Mouse (Mus musculus): ENCODE measurements around the gene Gdpd5.
"Not testable (repeated sequence)": the region's sequence is repeated elsewhere in the genome, so short reads cannot be mapped to it uniquely, and the experiment has no call there.

Gdpd5 gene

DNA sequence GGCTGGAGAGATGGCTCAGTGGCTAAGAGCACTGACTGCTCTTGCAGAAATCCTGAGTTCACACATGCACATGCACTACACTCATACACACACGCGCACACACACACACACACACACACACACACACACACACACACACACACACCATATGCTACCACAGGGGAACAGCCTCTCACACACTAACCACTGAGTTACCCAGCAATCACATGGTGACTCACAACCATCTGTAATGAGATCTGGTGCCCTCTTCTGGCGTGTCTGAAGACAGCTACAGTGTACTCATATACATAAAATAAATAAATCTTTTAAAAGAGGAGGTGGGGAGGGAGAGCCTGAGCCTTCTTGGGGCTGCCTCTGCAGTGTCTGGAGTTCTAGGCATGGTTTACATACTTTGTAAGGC is 6.9 kb upstream of the Gdpd5 start:
- not testable (repeated sequence) for DNase-seq

DNA sequence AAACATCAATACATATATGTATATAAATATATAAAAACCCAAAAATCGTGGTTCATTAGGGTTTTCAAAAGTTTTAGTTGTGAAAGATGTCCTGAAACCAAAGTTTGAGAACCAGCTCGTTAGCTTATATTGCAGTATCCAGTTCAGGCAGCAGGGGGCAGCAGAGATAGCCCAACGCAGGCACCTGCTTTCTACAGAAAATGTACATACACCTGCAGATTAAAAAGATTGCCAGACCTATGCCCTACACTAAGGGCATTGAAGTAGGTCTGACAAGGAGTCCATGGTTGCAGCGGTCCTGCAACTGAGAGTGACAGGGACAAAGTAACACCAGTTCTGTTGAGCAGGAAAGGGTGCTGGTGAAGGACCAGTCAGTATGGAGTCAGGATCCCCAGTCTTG is 5.8 kb upstream of the Gdpd5 start:
- DNase-seq, result peak; percentile 86

DNA sequence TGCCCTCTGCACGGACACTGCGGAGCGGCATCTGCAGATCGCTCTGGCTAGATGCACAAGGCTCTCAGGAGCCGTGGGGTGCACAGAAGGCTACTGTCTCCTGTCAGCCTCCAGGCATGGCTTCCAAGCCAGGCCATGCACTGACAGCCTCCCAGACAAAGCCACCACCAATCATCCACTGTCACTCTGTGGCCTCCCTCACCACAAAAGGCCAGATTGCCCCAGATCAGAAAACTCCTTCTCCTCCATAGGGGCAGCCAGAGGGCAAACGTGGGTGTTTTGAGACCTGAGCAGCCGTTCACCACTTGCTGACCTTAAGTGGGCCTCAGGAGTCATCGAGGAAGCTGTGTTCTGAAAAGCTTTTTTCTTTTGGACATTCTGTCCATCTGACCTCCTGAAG is 2.3 kb upstream of the Gdpd5 start:
- DNase-seq, result no peak

DNA sequence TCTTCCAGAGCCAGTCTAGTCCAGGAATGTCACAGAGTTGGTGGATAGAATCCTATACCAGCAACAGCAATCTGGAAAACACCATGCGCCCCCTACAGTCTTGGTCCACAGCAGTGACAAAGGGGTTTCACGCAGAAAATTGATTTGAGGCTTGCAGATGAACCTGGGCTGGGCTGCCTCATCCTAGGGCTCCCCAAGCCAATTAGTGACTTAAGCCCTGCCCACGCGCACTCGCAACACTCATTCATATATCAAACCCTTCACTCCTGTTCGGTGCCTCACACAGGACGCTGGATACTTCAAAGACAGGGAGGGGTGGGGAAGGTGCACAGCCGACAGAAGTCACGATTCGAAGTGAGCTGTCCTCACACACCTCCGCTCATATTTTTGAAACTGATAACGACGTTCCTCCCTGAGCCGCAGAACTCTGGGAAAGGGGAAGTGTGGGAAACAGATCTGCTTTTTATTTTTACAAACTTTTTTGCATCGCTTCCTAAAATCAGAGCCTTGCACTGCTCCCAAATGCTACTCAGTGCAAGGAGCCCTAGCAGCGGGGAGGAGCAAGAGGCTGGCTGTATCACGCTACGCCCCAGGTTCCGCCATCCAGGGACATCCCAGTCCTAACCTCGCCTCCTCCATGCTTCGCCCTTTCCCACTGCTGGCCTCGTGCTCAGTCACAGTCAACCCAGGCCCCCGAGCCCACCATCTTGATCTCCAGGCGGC is 562 bp upstream of the Gdpd5 start:
- no peak for DNase-seq

DNA sequence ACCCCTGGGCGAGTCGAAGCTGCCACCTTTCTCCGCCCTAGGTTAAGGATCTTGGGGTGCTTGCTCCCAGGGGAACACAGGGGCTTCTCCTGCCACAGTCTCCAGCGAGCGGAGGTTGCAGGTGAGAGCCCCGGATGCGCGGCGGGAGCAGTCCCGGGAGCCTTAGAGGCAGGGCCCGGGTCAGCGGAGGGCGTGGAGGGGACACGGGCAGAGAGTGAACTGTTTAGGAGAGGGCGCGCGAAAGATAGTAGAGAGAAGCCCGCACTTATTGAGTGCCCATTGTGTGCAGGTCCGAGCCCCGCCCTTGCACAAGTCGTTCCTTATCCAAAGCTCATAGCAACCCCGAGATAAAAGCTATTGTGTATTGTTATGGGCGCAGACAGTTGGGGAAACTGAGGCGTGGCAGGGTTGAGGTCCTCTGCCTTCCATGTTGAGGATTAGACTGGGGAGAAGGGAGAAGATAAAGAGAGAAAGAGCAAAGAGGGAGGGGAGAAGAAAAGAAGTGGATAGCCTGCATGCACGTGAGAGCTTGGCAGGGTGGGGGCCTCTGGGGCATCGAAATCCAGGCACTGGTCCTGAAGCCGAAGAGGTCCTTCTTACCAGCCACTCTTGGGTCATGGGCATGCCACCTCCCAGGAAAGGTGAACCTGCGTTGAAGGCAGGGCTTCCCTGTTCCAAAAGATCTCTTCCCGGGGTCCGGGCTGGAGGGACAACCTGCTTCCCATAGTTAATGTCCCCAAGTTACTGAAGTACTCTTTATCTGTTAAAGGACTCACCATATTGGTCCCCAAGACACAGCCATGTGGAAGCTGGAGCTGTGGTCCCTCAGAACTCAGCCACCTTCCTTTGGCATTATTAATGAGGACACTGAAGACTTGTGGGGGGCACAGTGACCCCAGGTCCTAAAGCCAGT is 1.1 kb downstream of the Gdpd5 start:
- no peak for DNase-seq

DNA sequence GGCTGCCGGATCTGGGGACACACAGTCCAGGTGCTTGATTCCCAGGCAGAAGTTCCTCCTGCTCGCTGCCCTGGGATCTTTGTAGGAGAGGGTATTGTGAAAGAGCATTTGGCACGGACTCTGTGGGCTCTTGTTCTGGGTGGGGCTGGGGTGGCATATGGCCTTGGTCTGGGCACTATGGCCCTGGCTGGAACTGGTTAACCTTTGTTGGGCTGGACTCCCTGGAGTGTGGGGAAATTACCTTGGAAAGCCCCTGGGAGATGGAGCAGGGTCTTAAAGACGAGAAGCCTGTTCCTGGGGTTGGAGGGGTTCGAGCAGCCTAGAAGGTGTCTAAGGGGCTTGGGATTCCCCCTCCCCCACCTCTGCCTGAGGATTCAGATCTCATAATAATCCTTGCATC is 2.0 kb downstream of the Gdpd5 start:
- DNase-seq, result no peak

DNA sequence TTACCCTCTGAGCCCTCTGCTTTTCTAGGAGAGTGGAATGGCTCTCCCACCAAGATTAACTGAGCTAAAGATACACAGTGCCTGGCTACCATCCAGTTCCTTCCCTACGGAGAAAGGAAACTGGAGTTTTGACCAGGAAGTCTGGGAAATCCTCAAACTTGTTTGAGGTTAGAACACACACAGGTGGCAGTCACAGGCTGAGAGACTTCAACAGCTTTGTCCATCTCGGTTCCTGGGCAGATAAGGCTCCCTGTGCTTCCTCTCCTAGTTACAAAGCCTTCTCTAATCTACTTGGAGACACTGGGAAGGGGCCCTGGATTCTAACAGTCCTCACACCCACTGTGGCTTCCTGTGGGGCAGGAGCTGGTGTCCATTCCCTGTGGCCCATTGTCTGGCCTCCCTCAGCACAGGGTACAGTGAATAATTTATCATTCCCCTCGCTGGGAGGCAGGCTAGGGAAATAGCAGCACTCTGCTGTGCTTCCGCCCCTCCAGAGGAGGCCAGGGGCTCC is 2.9 kb downstream of the Gdpd5 start:
- DNase-seq, result no peak

DNA sequence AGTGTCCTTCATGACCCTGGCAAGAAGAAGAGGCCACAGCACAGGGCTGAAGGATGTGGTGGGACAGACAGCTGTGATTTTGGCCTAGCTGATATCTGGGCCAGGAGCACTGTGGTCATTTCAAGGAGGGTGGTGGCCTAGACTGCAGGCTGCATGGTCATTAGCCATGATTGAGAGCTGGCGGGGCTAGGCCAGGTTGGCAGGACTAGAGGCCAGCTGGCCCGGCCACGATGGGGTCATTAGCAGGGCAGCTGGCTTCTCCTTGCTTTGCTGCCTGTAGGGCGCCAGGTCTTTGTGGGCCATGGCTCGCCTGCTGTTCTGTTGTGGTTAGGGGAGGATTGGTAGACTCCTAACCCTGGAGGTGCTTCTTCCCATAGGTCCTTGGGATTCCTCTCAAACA is 4.8 kb downstream of the Gdpd5 start:
- peak; percentile 67 for DNase-seq

DNA sequence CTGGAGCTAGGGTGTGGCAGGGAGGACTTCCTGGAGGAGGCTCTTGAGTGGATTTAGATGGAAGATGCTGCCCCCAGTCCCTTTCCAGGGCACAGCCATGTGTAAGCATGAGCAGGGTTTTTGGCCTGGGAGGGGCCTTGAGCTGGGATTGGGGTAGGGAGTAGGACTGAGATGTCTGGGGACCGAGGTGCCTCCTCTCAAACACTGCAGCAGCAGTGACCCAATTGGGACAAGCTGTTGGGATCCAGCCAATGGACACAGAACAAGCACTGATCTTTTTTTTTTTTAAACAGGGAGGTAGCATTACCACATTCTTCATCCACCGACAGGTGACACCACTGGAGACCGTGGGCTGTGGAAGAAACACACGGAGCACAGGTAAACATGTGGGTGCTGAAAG is 5.6 kb downstream of the Gdpd5 start:
- no peak for DNase-seq

DNA sequence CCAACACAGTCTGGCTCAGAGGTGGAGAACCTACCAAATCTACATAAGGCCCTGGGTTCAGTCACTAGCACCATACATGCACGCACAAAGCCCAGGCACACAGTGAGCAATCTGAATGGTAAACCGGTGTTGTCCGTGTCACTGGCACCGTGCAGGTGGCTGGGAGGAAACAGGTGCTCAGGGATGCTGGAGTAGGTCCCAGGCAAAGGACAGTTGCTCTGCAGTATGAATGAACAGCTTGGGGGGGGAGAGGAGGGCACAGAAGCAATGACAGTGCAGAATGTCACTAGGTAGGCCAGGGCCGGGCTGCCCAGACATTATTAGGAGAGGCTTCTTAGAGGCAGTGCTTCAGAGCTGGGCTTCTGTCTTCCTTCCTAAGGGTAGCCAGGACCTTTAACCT is 6.1 kb downstream of the Gdpd5 start:
- no peak for DNase-seq

DNA sequence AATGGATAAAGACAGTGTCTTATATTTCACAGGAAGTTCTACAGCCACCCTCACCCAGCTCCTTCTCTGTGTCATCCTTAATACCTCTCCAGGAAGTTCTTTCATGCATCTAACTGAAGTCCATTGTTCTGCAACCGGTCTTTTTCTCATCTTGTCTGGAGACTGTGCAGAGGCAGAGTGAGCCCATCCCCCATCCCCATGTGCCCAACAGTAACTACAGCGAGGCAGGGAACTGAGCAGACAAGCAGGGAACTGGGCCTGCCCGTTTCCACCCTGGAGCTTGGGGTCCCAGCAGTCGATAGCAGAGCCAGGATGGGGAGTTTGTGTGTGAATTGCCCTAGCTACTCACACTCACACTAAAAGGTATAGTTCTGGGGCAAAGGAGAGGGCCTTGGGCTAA is 9.3 kb downstream of the Gdpd5 start:
- no peak for DNase-seq

DNA sequence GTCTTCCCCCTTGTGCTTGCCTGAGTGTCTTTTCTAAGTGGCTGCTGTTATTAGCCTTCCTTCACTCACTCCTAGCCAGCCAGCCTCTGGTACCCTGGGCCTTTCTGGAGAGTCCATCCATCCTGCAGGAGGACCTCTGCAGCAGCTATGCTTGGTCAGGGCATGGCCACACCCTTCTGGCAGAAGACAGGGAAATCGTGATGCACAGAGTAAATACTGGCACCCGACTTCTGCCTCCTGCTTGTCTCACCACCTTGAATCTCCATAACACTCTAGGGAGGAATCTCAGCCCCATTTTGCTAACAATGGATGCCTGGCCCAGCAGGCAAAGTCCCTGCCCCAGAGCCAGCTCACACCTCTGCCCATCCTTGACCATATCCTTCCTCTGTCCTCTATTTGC is 11.5 kb downstream of the Gdpd5 start:
- no peak for DNase-seq

DNA sequence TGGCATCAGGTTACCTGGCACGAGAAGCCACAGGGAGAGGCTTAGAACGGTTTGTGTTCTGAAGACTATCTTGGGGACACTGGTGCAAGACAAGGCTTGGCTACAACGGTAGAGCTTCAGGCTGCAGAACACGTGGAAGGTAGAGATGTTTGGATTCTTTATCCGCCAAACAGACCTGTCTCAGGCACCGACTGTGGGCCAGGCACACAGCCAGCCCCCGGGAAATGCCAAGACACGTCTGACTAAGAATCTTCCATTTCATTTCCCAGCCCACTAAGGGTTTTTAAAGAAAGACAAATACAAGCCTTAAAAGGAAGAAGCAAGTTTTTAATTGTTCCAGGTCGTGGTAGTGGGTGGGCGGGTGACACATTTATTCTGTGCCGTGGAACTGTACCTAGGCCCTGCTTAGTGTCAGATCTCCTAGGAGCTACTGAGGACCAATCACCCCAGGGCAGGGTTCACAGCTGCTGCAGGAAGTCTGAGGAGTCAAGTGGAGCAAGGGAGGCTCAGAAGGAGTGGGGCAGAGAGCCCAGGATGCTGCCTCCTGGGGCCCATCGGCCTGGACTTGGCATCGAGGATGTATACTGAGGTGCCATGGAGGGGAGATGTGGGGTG is 12.6 kb downstream of the Gdpd5 start:
- no peak for DNase-seq

DNA sequence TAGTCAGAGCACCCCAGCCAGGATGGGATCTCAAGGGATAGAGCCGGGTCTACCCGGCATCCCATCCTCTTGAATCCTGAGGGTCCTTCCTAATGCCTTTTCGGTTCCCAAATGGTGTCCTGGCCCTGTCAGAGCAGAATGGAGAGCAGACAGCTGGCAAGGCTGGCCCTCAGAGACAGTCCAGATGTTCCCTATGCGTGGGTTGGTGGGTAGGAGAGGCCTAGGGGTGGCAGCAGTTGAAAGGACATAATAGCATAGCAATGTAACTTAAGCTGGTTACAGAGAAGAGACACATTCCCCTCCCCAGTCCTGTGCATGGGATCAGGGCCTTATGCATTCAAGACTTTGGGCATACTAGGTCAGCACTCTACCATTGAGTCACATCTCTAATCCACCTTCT is 14.2 kb downstream of the Gdpd5 start:
- no peak for DNase-seq

DNA sequence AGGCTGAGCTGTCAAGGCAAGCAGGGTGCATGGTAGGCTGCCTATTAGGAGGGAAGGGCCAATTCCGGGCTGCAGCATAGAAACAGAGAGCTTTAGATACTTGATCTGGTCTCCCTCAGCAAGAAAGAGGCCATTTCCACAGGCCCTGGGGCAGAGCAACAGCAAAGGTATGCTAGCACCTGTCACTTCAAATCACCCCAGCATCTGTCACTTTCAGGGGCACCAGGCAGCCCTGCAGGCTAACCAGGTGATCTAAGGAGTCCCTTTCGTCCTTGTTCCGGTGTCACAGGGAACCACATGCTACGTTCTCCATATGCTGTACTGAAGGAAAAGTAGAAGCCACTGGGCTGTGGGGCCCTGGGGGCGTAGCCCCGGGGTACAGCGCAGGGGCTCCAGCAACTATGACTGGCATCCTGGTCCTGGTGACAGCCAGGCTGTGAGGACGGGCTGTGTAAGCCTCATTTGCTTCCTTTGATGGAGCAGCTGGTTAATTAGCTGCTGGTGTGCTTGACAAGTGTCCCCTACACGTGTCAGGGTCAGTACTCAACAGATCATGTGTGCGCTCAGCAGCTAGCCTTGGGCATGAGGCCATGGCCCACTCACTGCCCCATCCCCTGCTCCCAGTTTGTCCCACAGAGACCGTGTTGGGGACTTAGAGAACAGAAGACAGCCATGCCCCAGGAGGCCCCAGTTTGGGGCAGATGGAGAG is 14.8 kb downstream of the Gdpd5 start:
- no peak for DNase-seq

DNA sequence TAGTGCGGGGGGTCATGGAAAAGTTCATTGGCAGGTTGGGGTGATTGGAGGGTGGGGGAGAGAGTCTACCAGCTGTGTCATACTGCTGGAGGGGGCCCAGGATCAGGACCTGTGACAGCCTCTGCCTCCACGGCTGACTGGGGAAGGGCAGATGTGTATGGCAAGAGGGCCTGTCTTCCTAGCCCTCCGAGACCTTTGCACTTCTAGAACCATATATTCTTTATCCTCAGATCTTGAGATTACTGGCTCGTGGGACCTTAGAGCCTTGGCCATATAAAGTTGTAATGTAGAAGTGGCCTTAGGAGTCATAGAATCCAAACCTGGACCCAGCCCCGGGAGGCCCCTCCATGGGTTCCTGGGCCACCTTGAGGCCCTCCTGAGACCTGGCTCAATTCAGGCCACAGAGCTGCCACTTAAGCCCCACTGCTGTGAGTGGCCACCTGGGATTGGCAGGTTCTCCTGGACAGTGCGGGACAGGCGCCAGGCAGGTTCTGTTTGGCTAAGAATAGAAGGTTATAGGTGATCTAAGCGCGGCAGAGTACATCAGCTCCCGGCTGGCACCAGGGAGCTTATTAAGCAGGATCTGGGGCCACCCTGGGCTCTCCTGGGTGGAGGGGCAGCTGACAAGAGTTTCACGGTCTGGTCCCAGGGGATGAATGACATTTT is 15.9 kb downstream of the Gdpd5 start:
- DNase-seq, result peak; percentile 73

DNA sequence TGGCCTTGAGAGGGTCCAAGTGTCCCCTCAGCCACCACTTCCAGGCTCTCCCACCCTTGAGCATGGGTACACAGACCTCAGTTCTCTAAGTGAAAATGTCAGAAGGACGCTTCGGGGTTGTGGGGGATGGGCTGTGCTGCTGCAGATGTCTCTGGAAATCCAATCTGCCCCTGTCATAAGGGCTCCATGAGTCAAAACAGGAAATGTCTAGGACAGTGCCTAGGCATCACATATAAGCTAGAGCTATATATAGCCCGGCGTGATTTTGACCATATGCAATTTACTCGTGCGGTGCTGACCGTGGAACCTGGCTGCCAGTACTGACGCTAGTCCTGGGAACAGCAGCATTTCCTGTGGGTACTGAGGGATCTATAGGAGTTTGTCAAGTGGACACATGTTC is 20.2 kb downstream of the Gdpd5 start:
- DNase-seq, result no peak

DNA sequence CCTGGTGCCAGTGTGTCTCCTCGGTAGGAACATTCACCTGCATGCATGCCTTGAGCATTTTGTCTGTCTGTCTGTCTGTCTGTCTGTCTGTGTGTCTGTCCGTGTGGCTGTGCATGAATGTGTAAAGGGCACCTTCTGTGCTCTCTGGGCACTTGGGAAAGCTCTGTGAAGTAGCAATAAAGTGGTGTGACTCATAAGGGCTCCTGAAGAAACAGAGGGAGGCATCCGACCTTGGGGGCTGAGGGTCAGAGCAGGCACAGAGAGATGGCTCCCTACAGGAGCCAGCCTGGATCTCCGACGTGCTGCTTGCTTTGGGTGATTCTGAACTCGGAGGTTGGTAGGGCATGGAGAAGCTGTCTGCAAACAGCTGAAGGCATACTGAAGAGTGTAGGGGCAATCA is 21.3 kb downstream of the Gdpd5 start:
- DNase-seq, result no peak

DNA sequence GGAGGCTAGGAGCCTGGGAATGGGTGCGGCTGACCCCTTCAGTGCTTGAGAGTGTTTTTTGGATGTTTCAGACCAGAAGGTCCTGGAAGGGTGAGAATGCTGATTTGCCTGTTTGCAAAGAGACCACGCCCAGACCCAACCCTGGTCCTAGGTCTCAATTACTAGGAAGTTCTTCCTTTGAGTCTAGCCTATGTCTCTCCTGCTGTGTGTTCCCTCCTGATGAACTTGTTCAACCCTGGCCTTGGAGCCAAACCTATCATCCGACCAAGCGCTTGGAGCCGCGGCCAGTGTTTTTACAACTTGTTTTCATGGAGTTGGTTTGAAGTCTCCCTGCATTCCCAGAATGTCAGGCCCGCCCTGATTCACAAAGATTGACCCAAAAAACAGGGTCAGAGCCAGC is 22.0 kb downstream of the Gdpd5 start:
- DNase-seq, result no peak

DNA sequence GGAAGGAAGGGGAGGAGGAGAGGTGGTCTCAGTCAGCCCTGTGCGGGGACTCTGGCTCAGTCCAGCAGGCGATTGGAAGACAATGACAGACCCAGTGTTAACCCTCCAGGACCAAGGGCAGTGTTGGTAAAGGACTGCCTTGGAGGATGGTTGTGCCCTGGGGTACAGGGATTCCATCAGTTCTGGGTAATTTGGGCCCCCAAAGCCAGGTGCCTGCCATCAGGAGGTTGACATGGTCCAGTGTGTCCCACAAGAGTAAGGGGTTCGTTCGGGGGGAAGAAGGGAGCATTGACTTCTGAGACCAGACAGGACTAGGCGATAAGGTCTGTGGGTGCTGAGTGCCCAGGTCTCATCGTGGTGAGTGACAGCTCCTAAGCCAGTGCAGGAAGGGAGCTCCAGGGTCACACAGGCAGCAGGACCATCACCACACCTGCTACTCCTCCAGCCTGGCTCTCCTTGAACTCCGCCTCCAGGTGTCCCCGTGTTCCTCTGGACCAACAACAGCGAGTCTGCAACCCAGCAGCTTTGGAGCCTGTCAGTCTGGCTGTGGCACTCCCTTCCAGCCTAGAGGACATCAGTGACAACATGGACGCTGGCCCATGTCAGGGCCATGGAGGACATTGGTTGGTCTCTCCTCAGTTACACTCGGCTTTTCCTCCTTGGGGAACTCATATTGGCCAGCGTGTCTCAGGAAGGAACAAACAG is 23.0 kb downstream of the Gdpd5 start:
- DNase-seq, result no peak

DNA sequence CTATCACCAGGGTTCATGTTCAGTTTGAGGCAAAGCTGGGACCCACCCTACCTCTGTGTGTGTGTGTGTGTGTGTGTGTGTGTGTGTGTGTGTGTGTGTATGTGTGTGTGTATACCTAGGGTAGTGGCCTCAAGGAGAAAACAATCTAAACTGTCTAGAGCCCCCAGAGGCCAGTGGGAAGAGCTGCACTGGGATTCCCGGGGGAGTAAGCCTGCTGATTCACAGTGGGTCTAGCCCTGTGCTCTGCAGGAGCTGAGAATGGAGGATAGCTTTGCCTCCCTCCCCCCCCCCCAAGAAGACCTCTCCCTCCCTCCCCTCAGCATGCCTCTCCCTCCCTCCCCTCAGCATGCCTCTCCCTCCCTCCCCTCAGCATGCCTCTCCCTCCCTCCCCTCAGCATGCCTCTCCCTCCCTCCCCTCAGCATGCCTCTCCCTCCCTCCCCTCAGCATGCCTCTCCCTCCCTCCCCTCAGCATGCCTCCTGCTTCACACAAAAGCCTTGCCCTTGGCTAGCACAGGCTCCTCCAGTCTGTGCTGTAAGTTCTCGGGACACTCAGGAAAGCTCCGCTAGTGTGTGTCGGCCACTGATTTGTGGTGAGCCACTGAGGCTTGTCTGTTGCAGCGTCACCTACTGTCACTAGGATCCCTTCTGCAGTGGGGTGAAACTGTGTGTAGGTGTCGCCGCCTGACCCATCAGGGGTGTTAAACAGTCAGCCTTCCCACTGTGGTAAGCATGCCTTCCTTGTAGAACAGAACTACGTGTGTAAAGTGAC is 24.4 kb downstream of the Gdpd5 start:
- DNase-seq, result no peak

Measured in cerebellum, adult 8-10 months (tissue).